Mouse (Mus musculus) lung, postnatal 36 days (tissue): ENCODE results near the gene Tmem88b.
A peak's percentile ranks its signal among the peaks of the same experiment; 100 is the strongest.
"Not testable (repeated sequence)": the region's sequence is repeated elsewhere in the genome, so short reads cannot be mapped to it uniquely, and the experiment has no call there.

ENCODE experiments used
- DNase-seq: peaks from one replicate; pipeline ENCODE4 v3.0.0; 2022; ENCODE audit warnings: mixed read lengths

Tmem88b gene

GRCm38 (mm10) chr4:155785819-155786218 lies at the start of gene Tmem88b:
TSS of gene Tmem88b (minus strand) at chr4:155785874.
- DNase-seq, result no peak

DNA sequence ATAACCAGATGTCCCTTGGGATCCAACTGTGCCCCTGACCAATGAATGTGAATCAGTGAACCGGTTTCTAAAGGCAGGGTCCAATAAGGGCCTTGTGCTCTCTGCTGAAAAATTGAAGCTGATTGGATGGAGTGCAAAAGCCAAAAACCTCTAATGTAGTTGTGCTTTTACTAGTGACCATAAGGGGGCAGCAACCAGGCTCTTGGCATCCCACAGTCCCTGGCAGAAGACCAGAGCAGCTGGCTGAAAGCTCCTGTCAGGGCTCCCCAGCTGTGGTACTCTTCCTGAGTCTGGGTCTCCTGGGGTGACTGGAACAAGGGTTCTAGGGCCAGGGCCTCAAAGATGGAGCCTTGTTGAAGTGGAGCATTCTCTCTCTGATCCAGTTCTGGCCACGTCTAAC lies 48.2 kb upstream of the Tmem88b start:
- DNase-seq, result peak; percentile 91

- DNase-seq, result peak; percentile 26
These were observed 47.6 kb upstream of the Tmem88b start for GRCm38 (mm10) chr4:155833234-155833633.

GRCm38 (mm10) chr4:155832321-155832720 lies 46.6 kb upstream of the Tmem88b start:
- DNase-seq, result no peak

DNA sequence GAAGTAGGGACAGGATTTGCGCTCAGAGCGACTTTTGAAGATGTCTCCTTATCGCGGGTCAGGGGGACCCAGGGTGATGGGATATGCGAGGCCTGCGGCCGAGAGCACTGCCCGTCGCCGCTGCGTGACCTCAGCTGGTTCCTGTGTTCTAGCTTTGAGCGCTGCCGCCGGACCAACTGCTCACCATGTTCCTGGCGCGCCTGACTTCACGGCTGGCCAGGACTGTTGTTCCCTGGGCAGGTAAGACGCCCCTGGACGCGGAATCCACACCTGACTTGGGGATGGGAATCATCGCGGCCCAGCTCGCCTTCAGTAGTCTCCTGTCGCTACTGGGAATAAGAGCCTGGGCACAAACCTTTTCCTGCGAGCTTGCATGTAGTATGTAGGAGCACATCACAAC lies 46.2 kb upstream of the Tmem88b start:
- peak; percentile 31 for DNase-seq

DNA sequence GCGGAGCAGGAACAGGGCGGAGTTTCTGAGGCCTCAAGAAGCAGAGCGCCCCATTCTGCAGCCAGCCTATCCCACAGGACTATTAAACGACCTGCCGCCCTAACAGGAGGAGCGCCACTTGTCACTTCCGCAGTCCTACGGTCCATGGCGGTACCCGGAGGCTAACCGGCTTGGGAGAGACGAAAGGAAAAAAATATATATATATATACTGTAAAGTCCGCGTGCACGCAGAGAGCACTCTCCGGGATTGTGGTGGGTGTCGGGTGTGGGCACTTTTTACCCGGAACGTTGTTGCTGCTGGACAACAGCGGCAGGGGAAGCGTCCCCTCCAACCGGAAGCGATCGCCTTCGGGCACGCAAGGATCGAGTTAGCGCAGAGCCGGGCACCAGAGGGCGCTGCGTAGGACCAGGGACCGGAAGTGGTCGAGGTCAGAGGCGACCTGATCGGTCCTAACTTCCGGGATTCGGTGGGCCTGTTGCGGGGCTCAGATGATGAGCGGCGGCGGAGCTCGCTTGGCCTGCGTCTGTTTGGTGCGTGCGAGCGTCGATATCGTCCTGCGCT lies 45.6 kb upstream of the Tmem88b start, which contains the start of gene Aurkaip1:
TSS of gene Aurkaip1 (plus strand) at position 68 of the 562 bp plus-strand sequence.
- peak; percentile 96 for DNase-seq

GRCm38 (mm10) chr4:155830596-155830995 lies 44.9 kb upstream of the Tmem88b start:
- DNase-seq, result no peak

GRCm38 (mm10) chr4:155829866-155830265 lies 44.2 kb upstream of the Tmem88b start:
- DNase-seq, result no peak

- no peak for DNase-seq
These were observed 37.8 kb upstream of the Tmem88b start for GRCm38 (mm10) chr4:155823443-155823842.

DNA sequence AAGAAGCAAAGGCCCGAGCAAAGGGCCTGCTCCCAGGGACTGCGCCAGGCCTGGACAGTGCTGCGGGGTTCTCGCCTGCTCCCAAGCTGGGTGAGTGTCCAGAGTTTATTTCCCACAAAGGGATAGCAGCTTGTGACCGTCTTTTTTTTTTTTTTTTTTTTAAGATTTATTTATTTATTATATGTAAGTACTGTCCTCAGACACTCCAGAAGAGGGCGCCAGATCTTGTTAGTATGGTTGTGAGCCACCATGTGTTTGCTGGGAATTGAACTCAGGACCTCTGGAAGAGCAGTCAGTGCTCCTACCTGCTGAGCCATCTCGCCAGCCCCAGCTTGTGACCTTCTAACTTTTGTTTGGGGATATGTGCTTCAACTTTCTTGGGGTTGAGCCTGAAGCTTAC lies 35.4 kb upstream of the Tmem88b start:
- DNase-seq, result peak; percentile 52

DNA sequence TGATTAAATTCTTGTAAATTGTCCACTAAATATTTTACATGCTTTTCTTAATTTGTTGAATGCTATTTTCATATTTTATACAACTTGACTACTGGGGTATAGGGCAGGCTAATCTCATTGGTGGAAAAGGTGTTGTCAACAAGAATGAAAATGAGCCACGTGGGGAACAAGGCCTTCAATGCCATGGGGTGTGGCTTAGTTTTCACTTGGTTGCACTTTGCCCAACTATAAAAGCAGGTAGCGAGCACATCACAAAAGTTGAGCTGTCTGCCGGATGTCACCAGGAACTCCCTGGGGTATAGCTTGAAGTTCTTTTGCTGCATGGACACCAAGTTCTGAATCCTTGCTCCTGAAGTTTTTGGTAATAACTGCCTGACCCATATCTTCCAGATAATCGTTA lies 31.9 kb upstream of the Tmem88b start:
- no peak for DNase-seq

DNA sequence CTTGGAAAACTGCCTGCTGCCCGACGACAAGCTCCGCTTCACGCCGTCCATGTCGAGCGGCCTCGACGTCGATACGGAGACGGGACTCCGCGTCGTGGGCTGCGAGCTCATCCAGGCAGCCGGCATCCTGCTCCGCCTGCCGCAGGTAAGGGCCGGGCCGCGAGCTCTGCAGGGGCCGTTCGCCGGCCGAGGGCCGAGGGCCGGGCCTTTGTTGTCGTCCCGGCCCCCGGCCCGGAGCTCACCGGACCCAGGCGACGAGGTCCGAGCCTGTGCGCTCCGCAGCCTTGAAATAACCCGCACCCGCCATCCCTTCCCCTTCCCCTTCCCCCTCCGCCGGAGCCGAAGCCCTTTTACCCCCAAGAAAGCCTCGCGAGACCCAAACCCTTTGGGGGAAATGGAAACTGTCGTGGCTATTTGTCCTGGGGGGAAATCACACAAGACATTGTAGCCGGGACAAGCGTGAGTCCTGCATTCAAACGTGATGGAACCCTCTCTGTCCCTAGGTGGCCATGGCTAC lies 27.0 kb upstream of the Tmem88b start:
- DNase-seq, result no peak

DNA sequence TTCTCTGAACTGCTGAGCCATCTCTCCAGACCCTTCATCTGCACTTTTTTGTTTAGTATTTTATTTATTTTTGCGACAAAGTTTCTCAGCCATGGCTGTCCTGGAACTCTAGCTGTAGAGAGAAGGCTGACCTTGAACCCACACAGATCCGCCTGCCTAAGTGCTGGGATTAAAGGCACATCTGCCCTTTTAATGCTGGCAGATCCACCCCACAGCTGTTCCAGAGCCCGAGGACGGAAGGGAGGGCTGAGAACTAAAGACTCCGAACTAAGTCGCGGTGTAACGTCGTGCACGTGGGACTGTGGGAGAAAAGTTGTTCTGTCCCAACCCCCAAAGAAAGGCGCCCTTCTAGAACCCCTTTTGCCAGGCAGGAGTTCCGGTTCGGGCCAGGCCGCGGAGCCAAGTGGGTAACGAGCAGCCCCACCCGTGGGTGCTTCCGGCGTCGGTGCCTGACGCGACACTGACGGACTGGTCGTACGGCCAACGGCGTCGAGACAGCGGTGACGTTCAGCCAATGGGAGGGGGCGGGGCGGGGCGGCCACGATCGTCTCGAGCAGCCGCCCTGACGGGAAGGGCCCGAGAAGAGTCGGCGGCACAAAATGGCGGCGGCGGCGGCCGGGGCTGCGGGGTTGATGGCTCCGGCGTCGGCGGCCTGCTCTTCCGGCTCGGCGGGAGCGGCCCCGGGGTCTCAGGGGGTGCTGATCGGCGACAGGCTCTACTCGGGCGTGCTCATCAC lies 26.4 kb upstream of the Tmem88b start, which contains the start of gene Ccnl2:
TSS of gene Ccnl2 (plus strand) at position 561 of the 736 bp plus-strand sequence.
- DNase-seq, result peak; percentile 96

GRCm38 (mm10) chr4:155807841-155808240 lies 22.2 kb upstream of the Tmem88b start:
- no peak for DNase-seq

GRCm38 (mm10) chr4:155803340-155804041 lies 17.8 kb upstream of the Tmem88b start:
- DNase-seq, result peak; percentile 96

- peak; percentile 28 for DNase-seq
These were observed 17.2 kb upstream of the Tmem88b start, which contains the start of gene Mrpl20 for GRCm38 (mm10) chr4:155802741-155803339. TSS of gene Mrpl20 (plus strand) at chr4:155802878.

GRCm38 (mm10) chr4:155802075-155802474 lies 16.4 kb upstream of the Tmem88b start:
- no peak for DNase-seq

DNA sequence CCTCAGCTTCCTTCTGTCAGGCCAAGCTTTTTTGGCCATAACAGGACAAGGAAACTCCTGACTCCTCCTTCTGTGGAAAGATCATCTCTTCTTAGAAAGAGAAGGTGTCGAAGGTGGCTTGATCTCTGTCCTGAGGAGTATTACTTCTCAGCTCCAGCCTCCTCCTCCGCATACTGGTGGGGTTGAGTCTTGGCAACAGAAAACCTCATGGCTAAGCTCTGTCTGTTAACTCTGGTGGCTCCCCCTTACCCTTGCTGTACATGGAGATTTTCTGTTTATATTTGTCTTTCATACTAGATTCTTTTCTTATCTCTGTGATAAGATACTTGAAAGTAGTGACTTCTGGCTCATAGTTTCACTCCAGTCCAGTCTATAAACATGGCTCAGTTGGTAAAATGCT lies 8.1 kb upstream of the Tmem88b start:
- DNase-seq, result no peak

DNA sequence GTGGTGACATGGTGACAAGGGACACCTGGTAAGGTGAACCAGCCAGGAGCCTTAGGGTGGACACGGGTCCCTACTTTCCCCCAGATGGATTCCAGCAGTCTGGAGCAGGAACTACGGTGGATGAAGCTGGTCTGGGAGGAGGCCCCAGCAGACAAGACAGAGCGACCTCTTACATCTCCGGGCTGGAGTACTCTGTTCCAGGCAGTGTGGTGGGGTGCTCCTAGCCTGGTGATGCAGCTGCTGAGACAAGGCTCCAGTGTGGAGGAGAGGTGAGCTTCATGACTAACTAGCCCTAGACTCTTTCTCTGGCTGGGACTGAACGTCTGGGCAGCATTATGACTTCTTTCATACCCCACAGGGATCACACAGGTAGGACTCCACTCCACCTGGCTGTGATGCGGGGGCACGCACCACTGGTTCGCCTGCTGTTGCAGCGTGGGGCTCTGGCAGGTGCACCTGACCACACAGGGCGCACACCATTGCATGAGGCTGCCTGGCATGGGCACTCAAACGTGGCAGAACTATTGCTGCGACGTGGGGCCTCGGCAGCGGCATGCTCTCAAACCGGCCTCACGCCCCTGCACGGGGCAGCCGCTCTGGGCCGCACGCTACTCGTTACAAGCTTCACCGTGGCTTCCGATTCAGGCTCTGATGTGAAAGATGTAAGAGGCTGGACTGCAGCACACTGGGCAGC lies 5.7 kb upstream of the Tmem88b start:
- DNase-seq, result no peak

DNA sequence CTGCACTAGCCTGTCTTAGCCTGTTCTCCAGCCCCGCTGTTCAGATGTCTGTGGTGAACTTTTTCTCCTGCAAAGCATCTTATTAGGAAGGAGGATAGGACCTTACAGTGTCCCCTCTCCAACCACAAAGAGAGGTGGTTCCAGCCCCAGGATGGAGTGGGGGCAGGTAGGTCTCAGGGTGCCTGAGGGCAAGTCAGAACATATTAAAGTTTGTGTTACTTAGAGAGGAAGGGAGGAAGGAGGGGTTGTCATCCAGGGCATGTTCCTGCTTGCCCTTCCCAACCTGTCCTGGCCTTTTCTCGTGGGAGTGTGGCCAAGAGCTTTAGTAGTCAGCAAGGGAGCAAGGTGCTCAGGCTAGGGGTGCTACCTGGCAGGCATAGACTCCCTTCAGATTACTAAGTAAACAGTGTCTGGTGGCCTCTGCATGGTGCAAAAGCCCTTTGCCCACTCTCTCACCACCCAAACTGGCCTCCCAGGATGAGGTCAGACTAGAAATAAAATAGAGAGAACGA lies 5.0 kb upstream of the Tmem88b start:
- DNase-seq, result no peak

DNA sequence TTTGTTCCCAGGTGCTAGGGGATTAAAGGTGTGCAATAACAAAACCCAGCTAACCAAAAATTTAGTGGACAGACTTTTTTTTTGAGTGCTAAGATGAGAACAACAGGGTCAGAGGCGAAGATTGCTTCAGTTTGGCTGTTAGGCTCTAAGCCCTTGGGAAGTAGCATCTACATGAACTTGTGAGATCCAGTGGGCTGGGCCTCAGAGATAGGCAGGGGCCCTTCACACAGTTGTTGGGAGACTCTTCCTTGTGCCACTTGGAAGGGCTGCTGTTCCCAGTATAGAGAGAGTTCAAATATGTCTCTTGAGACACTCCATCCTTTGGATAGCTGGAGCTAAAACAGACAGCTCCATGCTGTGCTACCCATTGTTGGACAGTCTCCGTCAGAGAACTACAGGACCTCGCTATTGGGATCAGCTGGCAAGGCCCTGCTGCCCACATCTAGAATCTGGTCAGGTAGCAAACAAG lies 4.4 kb upstream of the Tmem88b start, which contains the start of gene Ankrd65:
TSS of gene Ankrd65 (plus strand) at position 419 of the 469 bp plus-strand sequence.
- DNase-seq, result no peak

DNA sequence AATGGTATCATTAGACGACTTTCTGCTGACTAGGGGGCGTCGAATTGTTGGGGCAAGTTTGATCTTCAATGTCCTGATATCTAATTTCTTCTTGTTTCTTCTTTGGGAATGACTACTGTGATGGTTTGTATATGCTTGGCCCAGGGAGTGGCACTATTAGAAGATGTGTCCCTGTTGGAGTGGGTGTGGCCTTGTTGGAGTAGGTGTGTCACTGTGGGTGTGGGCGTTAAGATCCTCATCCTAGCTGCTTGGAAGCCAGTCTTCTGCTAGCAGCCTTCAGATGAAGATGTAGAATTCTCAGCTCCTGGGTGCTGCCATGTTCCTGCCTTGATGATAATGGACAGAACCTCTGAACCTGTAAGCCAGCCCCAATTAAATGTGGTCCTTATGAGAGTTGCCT lies 3.2 kb upstream of the Tmem88b start:
- not testable (repeated sequence) for DNase-seq
